Mouse (Mus musculus): Measurements from ENCODE around the gene Pakap.

DNA sequence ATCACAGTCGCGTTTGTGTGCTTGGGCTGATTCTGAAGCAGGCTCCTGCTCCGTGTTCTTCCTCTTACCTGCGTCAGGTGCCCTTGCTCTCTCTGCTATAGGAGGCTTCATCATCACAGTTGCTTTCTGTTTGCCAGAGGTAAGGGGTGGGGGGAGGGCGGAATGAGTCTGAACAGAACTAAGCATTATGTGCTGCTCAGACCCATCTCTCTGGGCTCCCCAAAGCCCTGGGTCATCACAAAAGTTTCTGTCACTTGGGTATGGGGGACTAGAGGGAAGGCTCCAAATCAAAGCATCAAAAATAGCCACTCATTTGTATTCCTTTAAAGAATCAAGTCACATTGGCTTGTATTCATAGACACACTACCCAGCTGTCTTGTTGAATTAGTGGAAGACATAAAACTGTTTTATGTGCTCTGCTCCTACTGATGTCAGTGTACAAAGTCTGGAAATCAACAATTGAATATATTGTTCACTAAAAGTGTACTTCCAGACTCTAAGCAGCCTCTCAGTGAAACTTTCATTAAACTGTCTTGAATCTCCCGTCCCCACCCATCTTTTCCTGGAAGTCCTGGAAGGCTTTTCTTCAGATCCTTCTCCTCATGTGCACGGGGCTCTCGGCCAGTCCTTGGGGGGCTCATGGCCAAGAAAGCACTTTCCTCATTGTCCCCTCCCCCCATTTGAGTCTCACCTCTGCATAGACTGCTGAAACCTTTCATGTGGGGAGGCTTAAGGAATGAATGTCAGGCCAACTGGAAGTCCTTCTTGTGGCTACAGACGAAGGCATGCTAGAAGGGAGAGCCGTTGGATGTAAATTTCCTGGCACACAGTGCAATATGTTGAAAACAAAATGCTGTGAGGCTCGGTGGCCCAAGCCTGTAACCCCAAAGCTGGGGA, 135.8 kb downstream of the Pakap start:
- no peak for TF ChIP-seq CTCF (IDR thresholded peaks at IDR 0.05; ENCODE audit: borderline replicate concordance, control insufficient read depth, extremely low read depth, insufficient read depth, low read length, poor library complexity)
- no peak for TF ChIP-seq POLR2A (IDR thresholded peaks at IDR 0.05; ENCODE audit: control insufficient read depth, extremely low read depth, insufficient read depth, low read length, poor library complexity)

Data from thymus, adult 2 months (tissue).